Mouse (Mus musculus): ENCODE data around the gene Aldh1a3. TPM values are rescaled to one million over a fixed set of nuclear protein-coding genes. Genes with fewer than 3 reads are reported as not detected.

The Aldh1a3 gene
- polyA plus RNA-seq, 1 experiment from 2014 or later, result 29.6 TPM

Small RNA genes lying within 50 kb of the gene (microRNA-seq; reads per million reads assigned to microRNA genes)
- gene Mir7057 (ENCODE audit: borderline number of aligned reads), result not detected

Other genes starting within 250 kb of the Aldh1a3 start
- gene Gm10974, start 61.6 kb downstream of the Aldh1a3 start, polyA plus RNA-seq (2014; fragmentation: Nextera tagmentation; extraction: Ambion mirVana), result not detected in 2 replicates
- gene Lrrk1, start 39.2 kb downstream of the Aldh1a3 start, polyA plus RNA-seq (2014; fragmentation: Nextera tagmentation; extraction: Ambion mirVana), result 11.9 and 12.5 TPM in 2 replicates